Mouse (Mus musculus): ENCODE results near the gene Glb1. TPM values are rescaled to one million over a fixed set of nuclear protein-coding genes. Genes with fewer than 3 reads are reported as not detected.
A peak's percentile ranks its signal among the peaks of the same experiment; 100 is the strongest.
"Not testable (repeated sequence)": the region's sequence is repeated elsewhere in the genome, so short reads cannot be mapped to it uniquely, and the experiment has no call there.

The Glb1 gene
- total RNA-seq, 1 experiment from 2014 or later: 29.5 TPM

GRCm38 (mm10) chr9:114394136-114394535 is 6.7 kb upstream of the Glb1 start:
- not testable (repeated sequence) for ATAC-seq (replicated peaks; ENCODE audit: low read depth, poor library complexity, severe bottlenecking)

DNA sequence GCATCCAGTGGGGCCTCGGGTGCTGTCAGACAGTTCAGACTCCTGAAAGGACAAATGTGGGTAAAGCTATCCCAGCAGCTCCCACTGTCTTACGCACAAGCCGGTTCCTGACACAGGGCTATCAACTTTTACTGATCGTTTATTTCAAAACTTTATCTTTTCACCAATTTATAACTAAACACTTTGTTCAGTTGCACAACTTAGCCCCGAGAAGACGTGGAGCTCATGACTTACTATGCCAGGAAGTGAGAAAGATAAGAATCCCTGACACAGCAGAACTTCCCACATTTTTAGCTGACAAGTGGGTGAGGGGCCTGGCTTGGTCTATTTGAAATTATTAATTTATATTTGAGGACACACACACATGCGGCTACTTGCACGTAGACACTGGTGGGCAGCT is 6.2 kb upstream of the Glb1 start:
- peak; percentile 40; the same call in 1 of the 2 replicates for ATAC-seq (replicated peaks; ENCODE audit: low read depth, poor library complexity, severe bottlenecking)

DNA sequence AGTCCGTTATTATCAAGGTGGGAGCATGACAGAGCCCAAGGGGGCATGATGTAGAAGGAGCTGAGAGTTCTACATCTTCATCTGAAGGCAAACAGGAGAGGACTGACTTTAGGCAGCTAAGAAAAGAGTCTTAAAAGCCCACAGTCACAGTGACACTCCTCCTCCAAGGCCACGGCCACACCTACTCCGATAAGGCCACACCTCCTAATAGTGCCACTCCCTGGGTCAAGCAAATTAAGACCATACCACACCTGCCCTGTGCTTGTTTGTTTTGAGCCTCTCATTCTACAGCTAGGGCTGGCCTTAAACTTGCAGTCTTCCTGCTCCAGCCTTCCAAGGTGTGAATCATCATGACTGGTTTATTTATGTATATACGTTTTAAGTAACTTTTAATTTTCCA is 5.6 kb upstream of the Glb1 start:
- ATAC-seq (replicated peaks; ENCODE audit: low read depth, poor library complexity, severe bottlenecking): 0 out of 2 replicates have a peak, but pooled peaks have one; percentile 31

DNA sequence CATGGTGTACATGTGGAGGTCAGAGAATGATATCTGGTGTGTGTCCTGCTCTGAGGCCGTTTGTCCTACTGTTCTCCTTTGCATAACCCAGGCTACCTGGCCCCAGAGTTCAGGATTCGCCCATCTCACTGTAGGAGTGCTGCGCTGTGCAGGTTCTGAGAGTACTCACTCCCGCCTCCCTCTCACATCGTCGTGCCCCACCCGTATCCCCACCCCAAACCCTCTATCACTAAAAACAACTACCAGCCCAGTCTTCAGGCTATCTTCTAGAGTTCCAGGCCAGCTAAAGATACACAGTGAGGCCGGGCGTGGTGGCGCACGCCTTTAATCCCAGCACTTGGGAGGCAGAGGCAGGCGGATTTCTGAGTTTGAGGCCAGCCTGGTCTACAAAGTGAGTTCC is 1.2 kb upstream of the Glb1 start:
- no peak for ATAC-seq (replicated peaks; ENCODE audit: low read depth, poor library complexity, severe bottlenecking)

DNA sequence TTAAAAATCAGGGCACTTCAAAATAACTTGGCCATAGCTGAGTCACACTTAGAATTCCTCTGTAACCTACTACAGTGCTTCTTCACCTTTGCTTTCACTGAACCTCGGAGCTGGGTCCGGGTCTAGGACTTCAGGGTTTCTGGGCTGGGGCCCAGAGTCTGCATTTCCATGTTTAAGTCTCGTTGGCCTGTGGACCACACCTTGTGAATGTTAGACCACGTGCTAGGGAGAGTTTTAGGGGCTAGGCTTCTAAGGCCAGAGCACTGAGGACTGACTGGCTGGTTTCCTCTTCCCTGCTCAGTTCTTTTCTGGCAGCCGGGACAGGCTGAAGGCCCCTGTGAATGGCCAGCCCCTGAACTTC is 308 bp upstream of the Glb1 start:
- no peak for ATAC-seq (replicated peaks; ENCODE audit: low read depth, poor library complexity, severe bottlenecking)

DNA sequence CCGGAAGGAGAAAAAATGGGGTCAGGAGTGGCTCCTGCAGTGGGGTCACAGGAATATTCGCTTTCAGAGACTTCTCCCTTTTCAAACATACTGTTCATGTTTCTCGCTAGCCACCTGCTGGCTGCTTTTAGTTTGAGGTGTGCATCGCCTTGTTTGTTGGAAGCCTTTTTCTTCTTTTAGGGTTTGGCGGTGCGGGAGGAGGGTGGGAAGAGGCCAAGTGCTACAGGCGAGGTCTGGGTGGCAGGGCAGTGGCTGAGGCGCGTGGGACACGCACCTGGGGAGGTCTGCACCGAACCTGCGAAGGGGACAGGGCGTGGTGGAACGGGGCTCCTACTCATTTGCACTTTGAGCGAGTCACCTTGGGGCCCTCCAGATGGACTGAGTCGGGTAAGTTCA is 807 bp downstream of the Glb1 start:
- peak; percentile 59 for ATAC-seq (replicated peaks; ENCODE audit: low read depth, poor library complexity, severe bottlenecking)

DNA sequence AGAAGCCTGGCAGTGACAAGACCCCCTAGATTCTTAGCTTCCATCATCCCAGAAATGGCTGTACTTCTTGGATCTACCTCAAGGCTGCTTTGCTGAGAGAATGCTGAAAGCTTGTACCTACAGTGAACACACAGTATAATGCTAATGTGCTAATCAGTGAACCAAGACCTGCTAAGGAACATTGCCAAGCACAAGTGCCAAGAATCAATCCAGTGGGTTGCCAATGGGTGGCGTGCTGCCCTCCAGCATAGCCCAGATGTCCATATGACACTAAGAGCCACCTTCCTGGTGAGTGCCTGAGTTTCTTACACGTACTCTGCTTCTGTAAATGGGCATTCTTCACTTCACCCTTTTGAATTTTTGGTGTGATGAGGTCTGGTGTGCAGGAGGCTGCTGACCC is 6.8 kb downstream of the Glb1 start:
- ATAC-seq (replicated peaks; ENCODE audit: low read depth, poor library complexity, severe bottlenecking): no peak

DNA sequence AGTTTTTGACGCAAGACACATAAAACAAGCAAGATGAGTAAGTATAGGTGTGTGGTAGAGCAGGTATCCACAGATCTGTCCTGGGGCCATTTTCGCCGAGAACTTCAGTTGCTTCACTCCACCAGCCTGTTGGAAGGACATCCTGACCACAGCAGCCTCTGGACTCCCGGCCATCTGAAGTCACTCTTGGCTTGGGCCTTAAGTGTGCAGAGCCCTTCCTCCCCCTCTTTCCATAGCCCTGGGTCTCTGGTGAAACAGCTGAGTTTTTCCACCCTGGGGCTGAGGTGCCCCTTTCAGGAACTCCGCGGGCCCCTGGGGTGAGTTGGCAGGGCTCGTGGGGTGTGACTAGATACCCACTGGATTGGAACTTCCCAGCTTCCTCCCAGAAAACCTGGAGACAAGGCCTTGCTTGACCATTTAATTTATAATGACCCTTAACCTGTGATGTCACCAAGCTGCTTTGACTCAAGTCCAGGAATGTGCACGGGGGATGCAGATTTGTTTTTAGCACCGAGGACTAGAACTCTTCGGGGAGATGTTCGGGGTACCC is 9.5 kb downstream of the Glb1 start:
- no peak for ATAC-seq (replicated peaks; ENCODE audit: low read depth, poor library complexity, severe bottlenecking)

- ATAC-seq (replicated peaks; ENCODE audit: low read depth, poor library complexity, severe bottlenecking): no peak
Measured at GRCm38 (mm10) chr9:114411295-114411694, 10.4 kb downstream of the Glb1 start.

GRCm38 (mm10) chr9:114412406-114412805 is 11.5 kb downstream of the Glb1 start:
- no peak for ATAC-seq (replicated peaks; ENCODE audit: low read depth, poor library complexity, severe bottlenecking)

GRCm38 (mm10) chr9:114413866-114414265 is 13.0 kb downstream of the Glb1 start:
- ATAC-seq (replicated peaks; ENCODE audit: low read depth, poor library complexity, severe bottlenecking): no peak

- ATAC-seq (replicated peaks; ENCODE audit: low read depth, poor library complexity, severe bottlenecking): peak; percentile 79
Measured at GRCm38 (mm10) chr9:114415701-114416100, 14.8 kb downstream of the Glb1 start.

- no peak for ATAC-seq (replicated peaks; ENCODE audit: low read depth, poor library complexity, severe bottlenecking)
Measured at GRCm38 (mm10) chr9:114416646-114417517, 16.0 kb downstream of the Glb1 start.

DNA sequence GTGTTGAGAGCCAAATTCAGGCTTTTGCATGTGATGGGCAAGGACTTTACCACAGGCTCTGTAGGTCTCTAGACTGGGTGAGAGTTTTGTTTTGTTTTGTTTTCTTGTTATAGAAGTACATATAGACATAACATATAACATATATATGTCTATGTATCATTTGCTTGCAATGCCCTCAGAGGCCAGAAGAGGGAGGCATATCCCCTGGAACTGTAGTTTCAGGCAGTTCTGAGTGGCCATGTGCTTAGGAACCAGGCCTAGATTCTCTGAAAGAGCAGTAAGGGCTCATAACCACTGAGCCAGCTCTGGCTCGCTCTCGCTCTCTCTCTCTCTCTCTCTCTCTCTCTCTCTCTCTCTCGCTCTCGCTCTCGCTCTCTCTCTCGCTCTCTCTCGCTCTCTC is 17.3 kb downstream of the Glb1 start:
- ATAC-seq (replicated peaks; ENCODE audit: low read depth, poor library complexity, severe bottlenecking): peak; percentile 80

DNA sequence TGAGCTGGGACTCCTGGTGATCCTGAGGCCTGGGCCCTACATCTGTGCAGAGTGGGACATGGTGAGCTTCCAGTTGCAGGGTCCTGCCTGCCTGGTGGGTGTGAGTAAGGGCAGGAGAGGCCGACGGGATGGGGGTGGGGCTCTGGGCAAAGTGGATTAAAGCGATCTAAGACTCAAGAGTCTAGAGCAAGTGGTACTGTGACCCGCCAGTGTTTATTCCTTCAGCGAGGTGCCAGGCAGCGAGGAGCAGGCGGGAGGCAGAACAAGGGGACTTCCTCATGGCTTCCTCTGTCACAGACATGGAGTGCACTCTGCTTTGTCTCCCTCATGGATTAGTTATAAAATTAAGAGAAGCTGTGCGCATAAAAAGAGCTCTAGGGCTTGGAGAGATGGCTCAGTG is 19.6 kb downstream of the Glb1 start:
- no peak for ATAC-seq (replicated peaks; ENCODE audit: low read depth, poor library complexity, severe bottlenecking)

DNA sequence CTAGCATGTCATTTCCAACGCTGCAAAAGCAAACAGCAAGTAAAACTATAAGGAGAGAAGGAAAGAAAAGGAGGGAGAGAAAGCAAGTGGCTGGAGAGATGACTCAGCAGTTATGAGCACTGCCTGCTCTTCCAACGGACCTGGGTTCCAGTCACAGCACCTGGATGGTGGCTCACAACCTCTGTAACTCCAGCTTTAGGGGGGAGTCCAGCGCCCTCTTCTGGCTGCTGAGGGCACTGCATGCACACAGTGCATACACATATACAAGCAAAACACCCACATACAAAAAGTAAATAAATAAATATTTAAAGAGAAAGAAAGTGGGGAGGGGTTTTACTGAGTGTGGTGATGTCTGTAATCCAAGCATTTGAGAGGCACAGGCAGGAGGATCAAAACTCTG is 20.2 kb downstream of the Glb1 start:
- ATAC-seq (replicated peaks; ENCODE audit: low read depth, poor library complexity, severe bottlenecking): no peak

DNA sequence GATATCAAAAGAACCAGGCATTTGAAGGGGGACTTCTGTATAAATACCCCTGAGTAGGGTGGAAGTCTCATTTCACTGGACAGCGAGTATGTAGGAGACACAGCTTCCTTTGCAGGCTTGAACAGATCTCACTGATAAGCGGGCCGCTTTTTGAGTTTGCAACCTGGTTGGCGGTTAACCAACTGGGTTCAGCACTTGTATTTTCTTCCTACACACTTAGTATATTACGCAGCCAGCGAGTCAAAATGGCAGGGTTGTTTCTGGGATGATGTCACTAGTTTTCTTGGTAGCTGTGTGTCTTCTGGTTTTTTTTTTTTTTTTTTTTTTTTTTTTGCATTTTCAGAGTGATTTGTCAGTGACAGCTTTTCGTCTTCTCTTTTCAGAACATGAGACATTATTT is 20.9 kb downstream of the Glb1 start:
- ATAC-seq (replicated peaks; ENCODE audit: low read depth, poor library complexity, severe bottlenecking): no peak

DNA sequence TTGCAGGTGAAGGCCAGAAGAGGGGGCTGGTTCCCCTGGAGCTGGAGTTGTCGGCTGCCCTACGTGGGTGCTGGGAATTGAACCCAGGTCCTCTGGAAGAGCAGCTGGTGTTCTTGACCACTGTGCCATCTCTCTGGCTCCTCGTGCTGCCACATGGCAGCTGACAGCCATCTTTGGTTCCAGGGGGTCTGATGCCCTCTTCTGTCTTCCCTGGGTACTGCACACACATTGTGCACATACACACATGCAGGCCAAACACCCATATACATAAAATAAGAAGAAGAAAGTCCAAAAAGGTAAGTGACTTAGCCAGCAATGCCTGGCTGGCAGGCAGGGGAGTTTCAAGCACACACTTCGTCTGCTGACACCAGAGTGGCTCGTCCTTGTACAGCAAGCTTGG is 24.7 kb downstream of the Glb1 start:
- no peak for ATAC-seq (replicated peaks; ENCODE audit: low read depth, poor library complexity, severe bottlenecking)

GRCm38 (mm10) chr9:114426201-114426600 is 25.3 kb downstream of the Glb1 start:
- no peak for ATAC-seq (replicated peaks; ENCODE audit: low read depth, poor library complexity, severe bottlenecking)

GRCm38 (mm10) chr9:114427425-114427824 is 26.5 kb downstream of the Glb1 start:
- no peak for ATAC-seq (replicated peaks; ENCODE audit: low read depth, poor library complexity, severe bottlenecking)

GRCm38 (mm10) chr9:114428103-114428834 is 27.4 kb downstream of the Glb1 start:
- no peak for ATAC-seq (replicated peaks; ENCODE audit: low read depth, poor library complexity, severe bottlenecking)
